Mouse (Mus musculus) heart, adult 2 months (tissue): ENCODE measurements around the gene Hoga1.

Experiments
- CTCF ChIP-seq: fragments of 200-600 bp; IDR thresholded peaks from 2 replicates; pipeline ENCODE4 v1.8.1; 2022; ENCODE audit warnings: antibody characterized with exemption, mild to moderate bottlenecking, moderate library complexity
- EP300 ChIP-seq: fragments of 200-500 bp; IDR thresholded peaks from 2 replicates; pipeline ENCODE4 v1.6.1; 2011; ENCODE audit warnings: low read depth, low read length, control low read depth; ENCODE audit not compliant: insufficient read depth
- POLR2A ChIP-seq: fragments of 200-500 bp; IDR thresholded peaks from 2 replicates; pipeline ENCODE4 v1.6.1; 2011; ENCODE audit warnings: mild to moderate bottlenecking, low read depth, low read length, control low read depth; ENCODE audit not compliant: insufficient read depth

GRCm38 (mm10) chr19:42016251-42016650 is 29.2 kb upstream of the Hoga1 start:
- TF ChIP-seq POLR2A (no peak), CTCF (no peak), EP300 (no peak)
